Mouse (Mus musculus) ES-Bruce4 (cell line): ENCODE results near the gene Uap1.

Source experiments
- CTCF ChIP-seq: IDR thresholded peaks from one replicate; pipeline ENCODE4 v1.8.1; 2011; ENCODE audit warnings: low read depth, low read length
- EP300 ChIP-seq: IDR thresholded peaks from 2 replicates; pipeline ENCODE4 v1.6.1; 2011; ENCODE audit warnings: low read depth, low read length; ENCODE audit not compliant: insufficient read depth
- POLR2A ChIP-seq: IDR thresholded peaks from one replicate; pipeline ENCODE4 v1.8.1; 2011; ENCODE audit warnings: low read length; ENCODE audit not compliant: insufficient read depth

- TF ChIP-seq CTCF (no peak), EP300 (no peak), POLR2A (no peak)
Observed at GRCm38 (mm10) chr1:170111651-170112226, 63.0 kb downstream of the Uap1 start.
